Mouse (Mus musculus) kidney, embryonic 16.5 days (tissue): ENCODE measurements around the gene Ntm. TPM values are rescaled to one million over a fixed set of nuclear protein-coding genes. Genes with fewer than 3 reads are reported as not detected.

Experiments
- ATAC-seq: fragments of 200-750 bp; cut with Nextera tagmentation; 2 replicates; pipeline ENCODE4 v1.8.0; 2017; ENCODE audit warnings: moderate TSS enrichment; ENCODE audit not compliant: low FRiP score, low TSS enrichment
- H3K27ac ChIP-seq: fragments of 300-500 bp; sonication (generic); 2 replicates; pipeline ENCODE4 v1.5.1; 2014; ENCODE audit warnings: low read length
- H3K27me3 ChIP-seq: fragments of 300-500 bp; sonication (generic); 2 replicates; pipeline ENCODE4 v1.6.1; 2014; ENCODE audit warnings: low read length, control low read depth, mixed read lengths; ENCODE audit not compliant: insufficient read depth
- H3K36me3 ChIP-seq: fragments of 300-500 bp; sonication (generic); 2 replicates; pipeline ENCODE4 v1.6.1; 2014; ENCODE audit warnings: low read length, control low read depth, mixed read lengths; ENCODE audit not compliant: insufficient read depth
- H3K4me1 ChIP-seq: fragments of 300-500 bp; sonication (generic); 2 replicates; pipeline ENCODE4 v1.6.1; 2014; ENCODE audit warnings: low read length, control low read depth, mixed read lengths; ENCODE audit not compliant: insufficient read depth
- H3K4me2 ChIP-seq: fragments of 300-500 bp; sonication (generic); replicated peaks from 2 replicates; pipeline ENCODE4 v1.6.1; 2014; ENCODE audit warnings: low read depth, low read length
- H3K4me3 ChIP-seq: fragments of 300-500 bp; sonication (generic); 2 replicates; pipeline ENCODE4 v1.5.1; 2014; ENCODE audit warnings: mild to moderate bottlenecking, low read length
- H3K9ac ChIP-seq: fragments of 300-500 bp; sonication (generic); replicated peaks from 2 replicates; pipeline ENCODE4 v1.6.1; 2014; ENCODE audit warnings: low read length
- H3K9me3 ChIP-seq: fragments of 300-500 bp; sonication (generic); 2 replicates; pipeline ENCODE4 v1.6.1; 2016; ENCODE audit warnings: low read length, control low read depth
- WGBS: fragments of 180-500 bp; shearing (Covaris S2); extraction: QIAGEN DNeasy Blood & Tissue Kit; methylation state at CpG from one replicate; pipeline ENCODE4 v1.1.7; 2014; 5-methylcytosine and 5-hydroxymethylcytosine counted together
- polyA plus RNA-seq: library from polyadenylated mRNA; unstranded; fragments of >200 nt; fragmentation: Nextera tagmentation; extraction: Ambion mirVana; gene quantifications from 2 replicates; pipeline ENCODE4 v1.2.1, GENCODE M21; 2015

Gene Ntm
- polyA plus RNA-seq, 1 experiment from 2014 or later = 42.1 TPM

GRCm38 (mm10) chr9:28969455-28969854, 993.5 kb downstream of the Ntm start:
- H3K27me3 ChIP-seq = no peaks in the 10 kb centered on the region
- H3K4me1 ChIP-seq = no peaks in the 10 kb centered on the region
- H3K9me3 ChIP-seq = no peaks in the 10 kb centered on the region
- no peak overlapping the region for H3K4me2 ChIP-seq
- no peak overlapping the region for H3K4me3 ChIP-seq
- no peak overlapping the region for H3K9ac ChIP-seq
- 16% methylated on average over 1 of the region's 1 CpGs for WGBS
- no peaks in the 10 kb centered on the region for H3K36me3 ChIP-seq
- ATAC-seq = no peak
- no peak overlapping the region for H3K27ac ChIP-seq
